Mouse (Mus musculus) liver, adult 2 months (tissue): ENCODE results near the gene Adap2. TPM values are rescaled to one million over a fixed set of nuclear protein-coding genes. Genes with fewer than 3 reads are reported as not detected.

Experiments
- DNase-seq: peaks from one replicate; pipeline ENCODE4 v3.0.0-alpha.2; 2011; ENCODE audit warnings: low read depth, low spot score; ENCODE audit errors: extremely low read depth
- H3K27ac ChIP-seq: fragments of 200-500 bp; replicated peaks from 2 replicates; pipeline ENCODE4 v1.5.1; 2012; ENCODE audit warnings: low read depth, mild to moderate bottlenecking, control low read depth, inconsistent platforms, low read length; ENCODE audit not compliant: insufficient read depth
- H3K27me3 ChIP-seq: fragments of 200-500 bp; 2 replicates; pipeline ENCODE4 v1.6.1; 2012; ENCODE audit warnings: mild to moderate bottlenecking, moderate library complexity, low read length, inconsistent platforms; ENCODE audit not compliant: control insufficient read depth, insufficient read depth
- H3K36me3 ChIP-seq: fragments of 200-500 bp; 2 replicates; pipeline ENCODE4 v1.6.1; 2012; ENCODE audit warnings: low read length, inconsistent platforms; ENCODE audit not compliant: control insufficient read depth, insufficient read depth
- H3K4me1 ChIP-seq: fragments of 200-500 bp; 2 replicates; pipeline ENCODE4 v1.6.1; 2011; ENCODE audit warnings: low read length; ENCODE audit not compliant: control insufficient read depth, insufficient read depth
- H3K4me3 ChIP-seq: fragments of 200-500 bp; 2 replicates; pipeline ENCODE4 v1.5.1; 2011; ENCODE audit warnings: low read depth, mild to moderate bottlenecking, control low read depth, low read length, moderate library complexity; ENCODE audit not compliant: insufficient read depth
- H3K79me2 ChIP-seq: fragments of 200-500 bp; 2 replicates; pipeline ENCODE4 v1.6.1; 2012; ENCODE audit warnings: inconsistent platforms, mild to moderate bottlenecking, low read length, moderate library complexity; ENCODE audit not compliant: control insufficient read depth, insufficient read depth
- H3K9ac ChIP-seq: fragments of 200-500 bp; 2 replicates; pipeline ENCODE4 v1.6.1; 2012; ENCODE audit warnings: low read depth, mild to moderate bottlenecking, control low read depth, inconsistent platforms, low read length
- CTCF ChIP-seq: fragments of 200-500 bp; IDR thresholded peaks from 2 replicates; pipeline ENCODE4 v1.5.1; 2011; ENCODE audit warnings: low read depth, low read length, control low read depth
- POLR2A ChIP-seq: fragments of 200-500 bp; IDR thresholded peaks from 2 replicates; pipeline ENCODE4 v1.6.1; 2011; ENCODE audit warnings: low read length, control low read depth; ENCODE audit not compliant: insufficient read depth; ENCODE audit errors: extremely low read depth
- WGBS: fragments of 180-500 bp; shearing (Covaris S2); methylation state at CpG from one replicate; pipeline ENCODE4 v1.1.7; 2018; 5-methylcytosine and 5-hydroxymethylcytosine counted together
- polyA plus RNA-seq: library from polyadenylated mRNA; depleted of rRNA; stranded (reverse); fragments of >200 nt; gene quantifications from 2 replicates; pipeline ENCODE4 v1.2.3, GENCODE M21; 2012
- total RNA-seq: library from RNA; depleted of rRNA; stranded (reverse); fragments of >200 nt; gene quantifications from 2 replicates; pipeline ENCODE4 v1.2.3, GENCODE M21; 2014

The Adap2 gene
- total and polyA plus RNA-seq, 2 experiments = 27.3 to 32.1 TPM

- peaks cover 3% of the 10 kb centered on the region for H3K4me1 ChIP-seq
- WGBS = 24% methylated on average over 6 of the region's 6 CpGs
- TF ChIP-seq POLR2A = no peak
- TF ChIP-seq CTCF = no peak
- H3K4me3 ChIP-seq = no peak overlapping the region
- peak overlapping the region; percentile 62; the same call in 1 of the 2 replicates for H3K27ac ChIP-seq
- H3K27me3 ChIP-seq = no peaks in the 10 kb centered on the region
- no peak overlapping the region for H3K9ac ChIP-seq
- H3K36me3 ChIP-seq = peaks cover 9% of the 10 kb centered on the region
- no peaks in the 10 kb centered on the region for H3K79me2 ChIP-seq
- peak; percentile 96 for DNase-seq
Measured at GRCm38 (mm10) chr11:80202296-80202695, 48.4 kb downstream of the Adap2 start.

- Histone ChIP-seq H3K4me1 (peaks cover 6% of the 10 kb centered on the region), H3K79me2 (no peaks in the 10 kb centered on the region)
- 90% methylated on average over 3 of the region's 3 CpGs for WGBS
Measured at GRCm38 (mm10) chr11:80204037-80204436, 50.1 kb downstream of the Adap2 start.

GRCm38 (mm10) chr11:80204941-80205340 lies 51.0 kb downstream of the Adap2 start:
- H3K36me3 ChIP-seq = no peaks in the 10 kb centered on the region
- no peak overlapping the region for H3K9ac ChIP-seq
- peaks cover 7% of the 10 kb centered on the region for H3K4me1 ChIP-seq
- no peak overlapping the region for H3K4me3 ChIP-seq
- no peak overlapping the region for H3K27ac ChIP-seq
- TF ChIP-seq POLR2A (no peak), CTCF (no peak)
- WGBS = 86% methylated on average over 5 of the region's 5 CpGs
- no peak for DNase-seq
- H3K79me2 ChIP-seq = no peaks in the 10 kb centered on the region
- no peaks in the 10 kb centered on the region for H3K27me3 ChIP-seq

More at GRCm38 (mm10) chr11:80204037-80204436, 50.1 kb downstream of the Adap2 start:
- no peak overlapping the region for H3K9ac ChIP-seq
- H3K4me3 ChIP-seq = no peak overlapping the region
- no peaks in the 10 kb centered on the region for H3K36me3 ChIP-seq
- no peaks in the 10 kb centered on the region for H3K27me3 ChIP-seq
- no peak for DNase-seq
- no peak overlapping the region for H3K27ac ChIP-seq
- no peak for TF ChIP-seq POLR2A
- no peak for TF ChIP-seq CTCF

GRCm38 (mm10) chr11:80208465-80208859 lies 54.6 kb downstream of the Adap2 start:
- H3K9ac ChIP-seq = peak overlapping the region; percentile 33; the same call in 1 of the 2 replicates
- H3K36me3 ChIP-seq = peaks cover 2% of the 10 kb centered on the region; the same call in 1 of the 2 replicates
- H3K27me3 ChIP-seq = no peaks in the 10 kb centered on the region
- H3K4me3 ChIP-seq = no peak overlapping the region
- H3K27ac ChIP-seq = no peak overlapping the region
- WGBS = 46% methylated on average over 7 of the region's 7 CpGs
- TF ChIP-seq POLR2A = no peak
- no peak for TF ChIP-seq CTCF
- peaks cover 16% of the 10 kb centered on the region for H3K4me1 ChIP-seq
- DNase-seq = no peak
- H3K79me2 ChIP-seq = peaks cover 20% of the 10 kb centered on the region; the same call in 1 of the 2 replicates

GRCm38 (mm10) chr11:80208860-80209800 lies 55.2 kb downstream of the Adap2 start, which contains the start of gene Rhot1:
Gene Rhot1 (plus strand): TSS chr11:80209019.
- peaks cover 20% of the 10 kb centered on the region; the same call in 1 of the 2 replicates for H3K79me2 ChIP-seq
- peak; percentile 91 for TF ChIP-seq CTCF
- TF ChIP-seq POLR2A = peak; percentile 93
- WGBS = under 1% methylated on average over 78 of the region's 78 CpGs

GRCm38 (mm10) chr11:80210321-80210720 lies 56.4 kb downstream of the Adap2 start:
- DNase-seq = peak; percentile 29
- no peak for TF ChIP-seq CTCF
- TF ChIP-seq POLR2A = no peak
- peaks cover 27% of the 10 kb centered on the region; the same call in 1 of the 2 replicates for H3K79me2 ChIP-seq
- 9% methylated on average over 6 of the region's 6 CpGs for WGBS
- H3K27me3 ChIP-seq = no peaks in the 10 kb centered on the region
- peaks cover 3% of the 10 kb centered on the region; the same call in 1 of the 2 replicates for H3K36me3 ChIP-seq
- peak overlapping the region; percentile 58; the same call in 1 of the 2 replicates for H3K4me3 ChIP-seq
- peak overlapping the region; percentile 62 for H3K9ac ChIP-seq
- 0 out of 2 replicates have a peak overlapping the region, but pooled peaks have one; percentile 35 for H3K27ac ChIP-seq
- H3K4me1 ChIP-seq = peaks cover 24% of the 10 kb centered on the region

More at GRCm38 (mm10) chr11:80208860-80209800, 55.2 kb downstream of the Adap2 start, which contains the start of gene Rhot1:
- DNase-seq = peak; percentile 85
- Histone ChIP-seq H3K4me3 (peak within 1 kb of the TSS; percentile 81), H3K9ac (peak within 1 kb of the TSS; percentile 98), H3K27ac (peak within 1 kb of the TSS; percentile 86), H3K4me1 (peaks cover 16% of the 10 kb centered on the region), H3K36me3 (peaks cover 3% of the 10 kb centered on the region; the same call in 1 of the 2 replicates), H3K27me3 (no peaks in the 10 kb centered on the region)
